15 mouse cellular contexts compared by ENCODE assay signal in genomic region chr1:180208370-180208769, GRCm38 (mm10).
"Had no signal": no experiment of that assay in that cellular context is flagged by ENCODE, and none has a peak within 500 bp of the region (broad histone marks: within the 10 kb centered on the region; RNA-seq: fewer than 3 reads in every experiment).

No protein-coding gene starts in this region.

- H3K4me3 ChIP-seq: lung, embryonic 15.5 days; megakaryocyte, embryonic 14.5 days; midbrain, embryonic 13.5 days; midbrain, embryonic 15.5 days; neural tube, embryonic 12.5 days; stomach, embryonic 15.5 days had no signal

- DNase-seq: liver, postnatal 0 days; lung, adult 2 months; lung, postnatal 14 days; lung, postnatal 36 days; right cerebral cortex, postnatal 14 days; thymus, adult 2 months; thymus, postnatal 25 days had no signal

- H3K27ac ChIP-seq: lung, embryonic 15.5 days; macrophage; midbrain, embryonic 13.5 days; midbrain, embryonic 15.5 days; neural tube, embryonic 12.5 days; stomach, embryonic 15.5 days; stomach, postnatal 0 days had no signal

- H3K4me1 ChIP-seq: lung, embryonic 15.5 days; midbrain, embryonic 13.5 days; midbrain, embryonic 15.5 days; neural tube, embryonic 12.5 days; stomach, embryonic 15.5 days had no signal
